Mouse (Mus musculus) adrenal gland, postnatal 14 days (tissue): Measurements from ENCODE around the gene Bricd5. TPM values are rescaled to one million over a fixed set of nuclear protein-coding genes. Genes with fewer than 3 reads are reported as not detected.

Source experiments
- DNase-seq: peaks from one replicate; pipeline ENCODE4 v3.0.0; 2021; ENCODE audit warnings: mixed read lengths
- total RNA-seq: library from RNA; stranded (reverse); gene quantifications from 2 replicates; pipeline ENCODE4 v1.2.3, GENCODE M21; 2021

Bricd5 gene
- total RNA-seq, 1 experiment from 2014 or later: not detected

- no peak for DNase-seq
These were observed 11.6 kb downstream of the Bricd5 start for GRCm38 (mm10) chr17:24485090-24485860.

- peak; percentile 71 for DNase-seq
These were observed 14.5 kb downstream of the Bricd5 start, which contains the start of gene Caskin1 for GRCm38 (mm10) chr17:24488186-24488661. Gene Caskin1 (plus strand): TSS chr17:24488601.

GRCm38 (mm10) chr17:24488662-24489264 lies 15.1 kb downstream of the Bricd5 start:
- peak; percentile 59 for DNase-seq

DNA sequence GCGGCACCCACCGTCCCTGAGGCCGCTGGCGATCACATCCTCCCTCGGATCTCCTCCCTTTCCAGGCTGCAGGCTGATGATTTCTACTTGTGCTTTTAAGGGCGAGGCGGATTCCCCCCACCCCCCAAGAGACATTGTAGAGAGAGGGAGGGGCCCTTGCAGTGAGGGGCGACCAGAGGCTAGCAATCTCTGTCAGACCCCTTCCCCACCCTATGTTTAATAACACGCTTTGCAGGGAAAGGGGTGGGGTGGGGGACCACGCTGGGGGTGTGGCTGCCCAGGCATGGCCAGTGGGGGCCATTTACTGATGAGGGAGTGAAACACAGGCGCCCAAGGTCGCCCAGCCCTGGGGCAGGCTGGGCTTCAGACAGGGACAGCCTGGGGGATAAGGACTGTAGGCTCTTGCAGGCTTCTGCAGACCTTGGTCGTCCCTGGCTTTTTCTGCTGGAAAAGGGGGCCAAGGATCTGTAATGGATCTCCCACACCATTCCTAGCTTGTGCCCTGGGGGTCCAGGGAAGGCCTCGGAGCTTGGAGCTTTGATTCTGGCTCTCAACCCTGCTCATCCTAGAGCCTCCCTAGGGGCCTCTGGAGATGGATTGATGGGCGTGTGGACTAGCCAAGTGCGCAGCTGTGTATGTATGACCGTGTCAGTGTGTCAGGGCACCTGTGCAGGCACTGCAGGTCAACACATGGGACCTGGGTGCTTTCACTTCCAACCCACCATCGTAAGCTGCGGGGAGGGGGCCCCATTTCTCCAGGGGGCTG lies 15.8 kb downstream of the Bricd5 start:
- peak; percentile 63 for DNase-seq

DNA sequence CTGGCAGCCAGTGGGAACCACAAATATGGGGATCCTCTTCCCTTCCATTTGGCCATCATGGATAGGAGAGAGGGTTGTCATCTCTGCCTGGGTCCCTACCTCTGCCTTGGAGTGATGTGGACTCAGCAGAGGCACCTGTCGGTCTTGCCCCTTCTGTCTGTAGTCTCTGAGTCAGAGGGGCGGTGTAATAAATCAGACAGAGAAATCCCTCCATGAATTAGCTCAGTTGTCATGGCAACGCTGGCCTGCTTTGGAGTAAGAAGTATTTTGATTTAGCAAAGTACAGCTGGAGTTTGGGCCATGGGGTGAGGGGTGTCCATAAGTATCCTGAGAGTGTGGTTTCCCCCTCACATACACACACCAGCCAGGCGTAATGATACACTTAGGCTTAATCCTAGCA lies 16.7 kb downstream of the Bricd5 start:
- peak; percentile 50 for DNase-seq

DNA sequence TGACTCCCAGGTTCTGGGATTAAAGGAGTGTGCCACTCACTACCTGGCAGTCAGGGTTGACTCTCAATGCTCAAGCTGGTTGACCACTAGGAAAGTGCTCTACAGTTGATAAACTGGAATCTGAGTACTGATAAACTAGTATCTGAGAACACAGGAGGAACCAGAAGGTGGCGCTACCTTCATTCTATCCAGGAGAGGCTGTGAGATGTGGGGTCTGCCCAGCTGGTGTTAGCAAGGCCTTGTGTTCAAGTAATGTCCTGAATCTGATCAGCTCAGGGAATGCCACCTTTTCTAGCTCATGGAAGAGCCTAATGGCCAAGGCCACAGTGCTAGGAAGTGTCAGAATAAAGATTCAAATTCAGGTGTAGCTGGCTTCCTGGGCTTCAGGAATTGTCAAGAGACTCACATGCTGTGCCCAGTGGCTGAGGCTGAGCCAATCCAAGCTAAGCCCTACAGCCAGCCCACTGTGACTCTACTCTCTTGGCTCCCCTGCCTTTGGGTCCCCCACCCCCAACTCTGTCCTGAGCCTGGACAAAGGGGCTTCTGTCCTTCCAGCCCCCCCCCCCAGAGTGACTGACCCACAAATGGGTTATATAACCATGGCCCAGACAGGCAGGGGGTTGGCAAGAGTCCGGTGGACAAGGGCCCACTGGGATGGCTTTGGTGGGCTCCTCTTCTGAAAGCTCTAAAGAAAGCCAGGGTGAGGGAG lies 21.1 kb downstream of the Bricd5 start:
- DNase-seq: peak; percentile 78

DNA sequence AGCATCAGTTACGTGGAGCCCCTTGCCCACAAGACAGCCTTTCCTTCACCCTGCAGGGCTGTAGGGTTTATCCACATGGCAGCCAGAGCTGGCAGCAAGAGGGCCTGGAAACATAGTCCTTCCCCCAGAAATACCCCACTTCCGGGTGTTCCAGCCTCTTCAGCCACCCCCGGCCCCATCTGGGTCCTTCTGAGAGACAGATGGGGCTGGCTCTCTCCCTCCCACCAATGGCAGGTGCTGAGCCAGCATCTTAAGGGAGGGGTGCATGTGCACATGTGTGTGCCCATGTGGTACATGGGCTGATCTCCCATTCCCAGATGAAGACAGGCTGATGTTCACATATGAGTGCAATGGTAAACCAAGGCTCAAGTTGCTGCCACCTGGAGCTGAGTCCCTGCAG lies 21.8 kb downstream of the Bricd5 start:
- DNase-seq: no peak

GRCm38 (mm10) chr17:24496026-24496425 lies 22.3 kb downstream of the Bricd5 start:
- DNase-seq: peak; percentile 48

- DNase-seq: no peak
These were observed 28.5 kb downstream of the Bricd5 start for GRCm38 (mm10) chr17:24502208-24502607.

DNA sequence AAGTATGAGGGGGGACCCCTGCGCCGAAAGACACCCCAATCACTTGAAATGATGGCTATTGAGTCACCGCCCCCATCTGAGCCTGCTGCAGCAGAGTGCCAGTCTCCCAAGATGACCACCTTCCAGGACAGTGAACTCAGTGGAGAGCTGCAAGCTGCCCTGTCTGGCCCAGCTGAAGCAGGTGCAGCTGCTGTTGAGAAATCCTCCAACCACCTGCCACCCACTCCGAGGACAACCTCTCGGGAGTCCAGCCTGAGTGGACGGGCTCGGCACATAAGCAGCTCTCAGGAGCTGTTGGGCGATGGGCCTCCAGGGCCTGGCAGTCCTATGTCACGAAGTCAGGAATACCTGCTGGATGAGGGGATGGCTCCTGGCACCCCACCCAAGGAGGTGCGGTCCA lies 30.4 kb downstream of the Bricd5 start:
- DNase-seq: no peak

DNA sequence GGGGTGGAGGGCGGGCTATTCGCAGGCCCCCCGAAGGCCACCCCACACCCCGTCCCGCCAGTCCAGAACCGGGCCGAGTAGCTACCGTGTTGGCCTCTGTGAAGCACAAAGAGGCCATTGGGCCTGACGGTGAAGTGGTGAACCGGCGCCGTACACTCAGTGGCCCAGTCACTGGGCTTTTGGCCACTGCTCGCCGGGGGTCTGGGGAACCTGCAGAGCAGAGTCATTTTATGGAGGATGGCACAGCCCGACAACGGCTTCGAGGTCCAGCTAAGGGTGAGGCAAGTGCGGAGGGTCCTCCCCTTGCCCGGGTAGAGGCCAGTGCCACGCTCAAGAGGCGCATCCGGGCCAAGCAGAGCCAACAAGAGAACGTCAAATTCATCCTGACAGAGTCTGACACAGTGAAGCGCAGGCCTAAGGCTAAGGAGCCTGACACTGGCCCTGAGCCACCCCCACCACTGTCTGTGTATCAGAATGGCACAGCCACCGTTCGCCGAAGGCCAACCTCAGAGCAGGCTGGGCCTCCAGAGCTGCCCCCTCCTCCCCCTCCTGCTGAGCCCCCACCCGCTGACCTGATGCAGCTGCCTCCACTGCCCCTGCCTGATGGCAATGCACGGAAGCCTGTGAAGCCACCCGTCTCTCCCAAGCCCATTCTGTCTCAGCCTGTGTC lies 31.7 kb downstream of the Bricd5 start:
- DNase-seq: no peak

GRCm38 (mm10) chr17:24506332-24507070 lies 32.8 kb downstream of the Bricd5 start:
- peak; percentile 65 for DNase-seq

- peak; percentile 46 for DNase-seq
These were observed 33.5 kb downstream of the Bricd5 start for GRCm38 (mm10) chr17:24507129-24507664.

GRCm38 (mm10) chr17:24507806-24508460 lies 34.2 kb downstream of the Bricd5 start:
- peak; percentile 70 for DNase-seq

- peak; percentile 79 for DNase-seq
These were observed 39.9 kb downstream of the Bricd5 start for GRCm38 (mm10) chr17:24513609-24514008.

GRCm38 (mm10) chr17:24514270-24515257 lies 40.9 kb downstream of the Bricd5 start:
- DNase-seq: peak; percentile 40

- DNase-seq: no peak
These were observed 46.8 kb downstream of the Bricd5 start for GRCm38 (mm10) chr17:24520450-24520849.

DNA sequence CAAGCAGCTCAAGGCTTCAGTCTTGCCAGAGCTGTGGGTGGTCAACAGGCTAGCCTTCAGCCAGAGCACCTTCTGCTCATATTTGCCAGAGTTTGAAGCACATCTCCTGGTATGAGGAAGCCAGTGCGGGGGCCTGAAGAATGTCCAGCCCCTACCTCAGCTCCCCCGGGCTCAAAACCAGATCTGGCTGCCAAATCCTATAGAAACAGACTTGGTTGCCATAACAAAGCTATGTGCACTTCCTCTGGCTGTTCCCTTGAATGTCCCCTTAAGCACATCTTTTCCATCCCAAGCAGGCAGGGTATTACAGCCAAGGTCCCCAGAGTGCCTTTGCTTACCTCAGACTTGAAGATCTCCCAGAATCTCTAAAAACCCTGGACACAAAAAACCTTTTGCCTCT lies 51.0 kb downstream of the Bricd5 start:
- DNase-seq: no peak
